In the genomic region with DNA sequence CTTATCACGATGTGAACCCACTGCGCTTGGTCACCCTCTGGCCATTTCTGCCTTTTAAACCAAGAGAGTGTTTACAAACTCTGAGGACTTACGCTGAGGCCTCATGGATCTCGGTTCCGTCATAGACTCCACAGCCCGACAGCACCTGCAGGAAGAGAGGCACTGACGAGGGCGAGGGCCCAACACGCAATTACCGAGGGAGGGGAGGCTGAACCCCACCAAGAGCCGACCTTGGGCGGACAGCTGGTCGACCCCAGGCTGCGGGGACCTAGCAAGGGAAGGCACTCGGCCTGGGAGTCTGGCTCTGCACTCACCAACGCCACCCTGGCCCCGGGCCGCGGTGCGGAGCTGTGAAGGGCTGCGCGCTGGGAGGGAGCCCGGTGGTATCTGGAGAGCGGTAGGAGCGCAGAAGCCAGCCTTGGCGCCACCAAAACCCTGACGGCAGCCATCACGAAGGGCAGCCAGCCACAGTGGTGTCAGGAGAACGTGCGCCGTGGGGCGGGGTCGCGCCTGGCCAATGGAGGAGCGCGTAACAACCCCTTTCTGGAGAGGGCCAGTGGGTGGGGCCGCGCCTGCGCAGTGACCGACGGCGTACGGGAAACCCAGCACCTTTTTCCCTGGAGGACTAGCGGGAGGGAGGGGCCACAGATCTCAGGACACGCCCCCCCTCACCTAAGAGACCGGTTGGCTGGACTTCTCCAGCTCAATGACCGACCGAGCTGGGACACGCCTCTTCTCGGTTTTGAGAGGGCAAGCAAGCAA, we compare ENCODE assay signal across 8 mouse cellular contexts. TPM values are rescaled to one million over a fixed set of nuclear protein-coding genes. Genes with fewer than 3 reads are reported as not detected.
A peak's percentile ranks its signal among the peaks of the same experiment; 100 is the strongest.
DNase-seq lines count a peak whose midpoint lies in the region; ATAC-seq and TF ChIP-seq lines count a peak whose summit lies in the region.

Gene D10Jhu81e (minus strand): TSS at position 502 of the 762 bp plus-strand sequence.

- no peaks in the 10 kb centered on the region for H3K9me3 ChIP-seq in hindbrain, postnatal 0 days (ENCODE audit: low read length)

- peaks cover 13% of the 10 kb centered on the region for H3K4me1 ChIP-seq in hindbrain, postnatal 0 days (ENCODE audit: insufficient read depth, low read length)

- peak within 1 kb of the TSS; percentile 86 for H3K9ac ChIP-seq in hindbrain, postnatal 0 days (replicated peaks; ENCODE audit: low read length)

- 2% methylated on average over 49 of the region's 50 CpGs for WGBS in hindbrain, postnatal 0 days

- peaks cover 39% of the 10 kb centered on the region for H3K36me3 ChIP-seq in hindbrain, postnatal 0 days (ENCODE audit: insufficient read depth, low read length)

- ATAC-seq in common myeloid progenitor, adult 5-6 weeks (replicated peaks; ENCODE audit: low read depth, poor library complexity, severe bottlenecking) = peak; percentile 94
- ATAC-seq in hindbrain, postnatal 0 days = peak; percentile 96
- peak; percentile 93 for ATAC-seq in megakaryocyte, adult 5-6 weeks (ENCODE audit: poor library complexity, severe bottlenecking)

- TF ChIP-seq CTCF in gastrocnemius, adult 2 months (IDR thresholded peaks at IDR 0.05) = no peak
- peak; percentile 36 for TF ChIP-seq CTCF in hindbrain, postnatal 0 days (IDR thresholded peaks at IDR 0.05; ENCODE audit: low read depth)
- no peak for TF ChIP-seq CTCF in left cerebral cortex, adult 2 months (IDR thresholded peaks at IDR 0.05)

- no peaks in the 10 kb centered on the region for H3K27me3 ChIP-seq in hindbrain, postnatal 0 days (ENCODE audit: insufficient read depth, low read length)

- peak within 1 kb of the TSS; percentile 98 for H3K27ac ChIP-seq in gastrocnemius, adult 2 months
- H3K27ac ChIP-seq in hindbrain, postnatal 0 days = peak within 1 kb of the TSS; percentile 82
- H3K27ac ChIP-seq in left cerebral cortex, adult 2 months = peak within 1 kb of the TSS; percentile 93

- intact Hi-C loops in gastrocnemius, adult 2 months (cut with DNase I) = loop anchor here (5.0 kb wide), 1 partner anchor 547 kb away; the partner anchor contains the start of gene Ube2g2
- intact Hi-C loops in left cerebral cortex, adult 2 months (cut with DNase I) = no loop called here

- peak; percentile 99 for DNase-seq in ZHBTc4 (ENCODE audit: low read depth, low spot score)
- peak; percentile 100 for DNase-seq in gastrocnemius, adult 2 months
- peak; percentile 99 for DNase-seq in hindbrain, postnatal 0 days (ENCODE audit: low spot score)
- DNase-seq in left cerebral cortex, adult 2 months (ENCODE audit: extremely low spot score in 1 of 2, low spot score in 2 of 2) = peak; percentile 100
- peak; percentile 99 for DNase-seq in right cerebral cortex, adult 2 months (ENCODE audit: low spot score in 2 of 2)
- DNase-seq in urinary bladder, postnatal 14 days (ENCODE audit: low spot score) = peak; percentile 100

- peak within 1 kb of the TSS; percentile 92 for H3K4me3 ChIP-seq in gastrocnemius, adult 2 months
- peak within 1 kb of the TSS; percentile 89 for H3K4me3 ChIP-seq in hindbrain, postnatal 0 days (ENCODE audit: low read length)
- H3K4me3 ChIP-seq in left cerebral cortex, adult 2 months = peak within 1 kb of the TSS; percentile 95

- peak within 1 kb of the TSS; percentile 88 for H3K4me2 ChIP-seq in hindbrain, postnatal 0 days (ENCODE audit: low read depth, low read length)

RNA-seq across cellular contexts. Expression of gene D10Jhu81e, which starts in this region (rescaled TPM):
- 84.9 and 97.8 TPM in 2 replicates for total RNA-seq in common myeloid progenitor, adult 5-6 weeks (2017)
- 100 to 1,000 TPM; 231 to 289 TPM for total RNA-seq in gastrocnemius, adult 2 months (2021)
- 110 and 115 TPM in 2 replicates for total RNA-seq in hindbrain, postnatal 0 days (2014; rRNA removed)
- 31.5 and 32.2 TPM in 2 replicates for polyA plus RNA-seq in hindbrain, postnatal 0 days (2015; fragmentation: Nextera tagmentation; extraction: Ambion mirVana)
- total RNA-seq in left cerebral cortex, adult 2 months (2021) = 100 to 1,000 TPM; 104 TPM
- 22.7 and 25.3 TPM in 2 replicates for total RNA-seq in megakaryocyte, adult 5-6 weeks (2015)
- 57.6 and 69.2 TPM in 2 replicates for total RNA-seq in megakaryocyte, adult 5-6 weeks (2017)

Comparison
In these comparisons a context has a peak if more than half of its experiments do, and no peak if none do; other contexts are left out.
1. Peak in every context shown above with its lines: DNase-seq, ATAC-seq, H3K4me3 ChIP-seq and H3K27ac ChIP-seq.